Mouse (Mus musculus) hindbrain, postnatal 0 days (tissue): ENCODE measurements around the gene Grik3. TPM values are rescaled to one million over a fixed set of nuclear protein-coding genes. Genes with fewer than 3 reads are reported as not detected.

Source experiments
- ATAC-seq: fragments of 200-750 bp; cut with Nextera tagmentation; 2 replicates; pipeline ENCODE4 v1.8.0; 2017; ENCODE audit warnings: mild to moderate bottlenecking, moderate TSS enrichment, moderate library complexity
- DNase-seq: peaks from one replicate; pipeline ENCODE4 v3.0.0-alpha.2; 2015; ENCODE audit warnings: low spot score
- H3K27ac ChIP-seq: fragments of 300-500 bp; sonication (generic); 2 replicates; pipeline ENCODE4 v1.5.1; 2014; ENCODE audit warnings: mild to moderate bottlenecking
- H3K27me3 ChIP-seq: fragments of 300-500 bp; sonication (generic); 2 replicates; pipeline ENCODE4 v1.6.1; 2014; ENCODE audit warnings: low read length, mixed read lengths; ENCODE audit not compliant: insufficient read depth
- H3K36me3 ChIP-seq: fragments of 300-500 bp; sonication (generic); 2 replicates; pipeline ENCODE4 v1.6.1; 2014; ENCODE audit warnings: low read length, mixed read lengths; ENCODE audit not compliant: insufficient read depth
- H3K4me1 ChIP-seq: fragments of 300-500 bp; sonication (generic); 2 replicates; pipeline ENCODE4 v1.6.1; 2014; ENCODE audit warnings: antibody characterized with exemption, low read length, mixed read lengths; ENCODE audit not compliant: insufficient read depth
- H3K4me2 ChIP-seq: fragments of 300-500 bp; sonication (generic); 2 replicates; pipeline ENCODE4 v1.6.1; 2014; ENCODE audit warnings: low read depth, mild to moderate bottlenecking, low read length, moderate library complexity, mixed read lengths
- H3K4me3 ChIP-seq: fragments of 300-500 bp; sonication (generic); 2 replicates; pipeline ENCODE4 v1.5.1; 2014; ENCODE audit warnings: low read length
- H3K9ac ChIP-seq: fragments of 300-500 bp; sonication (generic); replicated peaks from 2 replicates; pipeline ENCODE4 v1.6.1; 2014; ENCODE audit warnings: mild to moderate bottlenecking, low read length, moderate library complexity, mixed read lengths
- H3K9me3 ChIP-seq: fragments of 300-500 bp; sonication (generic); 2 replicates; pipeline ENCODE4 v1.6.1; 2016; ENCODE audit warnings: low read length, mixed read lengths
- CTCF ChIP-seq: IDR thresholded peaks from 2 replicates; pipeline ENCODE4 v1.5.1; 2016; ENCODE audit warnings: antibody characterized with exemption, control low read depth, low read depth
- WGBS: fragments of 180-500 bp; shearing (Covaris S2); extraction: QIAGEN DNeasy Blood & Tissue Kit; methylation state at CpG from one replicate; pipeline ENCODE4 v1.1.7; 2014; 5-methylcytosine and 5-hydroxymethylcytosine counted together
- microRNA-seq, 2 experiments: library from miRNA; unstranded; fragments of <30 nt; microRNA quantifications; one replicate each; pipeline ENCODE4; 2016
- polyA plus RNA-seq: library from polyadenylated mRNA; unstranded; fragments of >200 nt; fragmentation: Nextera tagmentation; extraction: Ambion mirVana; gene quantifications from 2 replicates; pipeline ENCODE4 v1.2.1, GENCODE M21; 2015
- total RNA-seq: library from RNA; depleted of rRNA; stranded (reverse); fragments of >200 nt; gene quantifications from 2 replicates; pipeline ENCODE4 v1.2.3, GENCODE M21; 2014

The Grik3 gene
- total and polyA plus RNA-seq, 2 experiments from 2014 or later: 4.2 to 32.0 TPM

DNA sequence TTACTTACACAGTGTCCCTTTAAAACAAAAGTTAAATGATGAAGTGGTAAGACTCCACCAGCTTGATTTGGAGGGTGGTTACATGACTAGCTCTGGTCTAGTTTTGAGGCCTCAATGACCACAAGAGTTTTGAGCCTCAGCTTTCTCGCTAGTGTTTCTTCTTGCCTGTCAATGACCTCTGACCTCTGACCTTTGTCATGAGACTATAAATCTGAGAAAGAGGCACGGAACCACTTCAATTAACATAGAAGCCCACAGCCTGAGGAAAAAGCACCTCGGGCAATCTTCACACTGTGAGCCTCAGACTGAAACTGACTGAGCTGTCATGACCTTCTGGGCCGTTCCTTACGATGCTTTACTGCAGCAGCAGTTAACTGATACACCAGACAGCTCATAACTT is 272.6 kb downstream of the Grik3 start:
- Histone ChIP-seq H3K36me3 (no peaks in the 10 kb centered on the region), H3K4me3 (no peak overlapping the region), H3K27me3 (no peaks in the 10 kb centered on the region), H3K9ac (no peak overlapping the region), H3K4me2 (no peak overlapping the region), H3K27ac (no peak overlapping the region), H3K4me1 (no peaks in the 10 kb centered on the region), H3K9me3 (no peaks in the 10 kb centered on the region)
- DNase-seq: no peak
- TF ChIP-seq CTCF: no peak
- 31% methylated on average over 5 of the region's 5 CpGs for WGBS
- no peak for ATAC-seq

Small RNAs within 50 kb of the gene (microRNA-seq; reads per million reads assigned to microRNA genes)
- 0 reads per million in 2 experiments for gene Mir692-2
